Mouse (Mus musculus) embryonic facial prominence, embryonic 11.5 days (tissue): ENCODE measurements at regions not wholly inside any gene's neighbourhood (a gene's known extent, or its start where the extent isn't known, plus 50 kb on each side); places are given as distances from the start of the nearest gene placed in this dataset.

ENCODE experiments used
- ATAC-seq: fragments of 200-750 bp; cut with Nextera tagmentation; replicated peaks from 2 replicates; pipeline ENCODE4 v1.8.0; 2017; ENCODE audit warnings: low read depth; ENCODE audit not compliant: insufficient number of reproducible peaks, low FRiP score, low TSS enrichment
- DNase-seq: peaks from one replicate; pipeline ENCODE4 v3.0.0-alpha.2; 2015; ENCODE audit warnings: low spot score
- H3K27ac ChIP-seq: fragments of 300-500 bp; sonication (generic); replicated peaks from 2 replicates; pipeline ENCODE4 v1.5.1; 2014; ENCODE audit warnings: mild to moderate bottlenecking, low read depth, low read length, control low read depth
- H3K27me3 ChIP-seq: fragments of 300-500 bp; sonication (generic); 2 replicates; pipeline ENCODE4 v1.6.1; 2014; ENCODE audit warnings: mild to moderate bottlenecking, low read length, moderate library complexity, mixed read lengths; ENCODE audit not compliant: control insufficient read depth, insufficient read depth
- H3K36me3 ChIP-seq: fragments of 300-500 bp; sonication (generic); replicated peaks from 2 replicates; pipeline ENCODE4 v1.6.1; 2014; ENCODE audit warnings: low read depth, mild to moderate bottlenecking, low read length, moderate library complexity, mixed read lengths; ENCODE audit not compliant: control insufficient read depth, insufficient read depth
- H3K4me1 ChIP-seq: fragments of 300-500 bp; sonication (generic); 2 replicates; pipeline ENCODE4 v1.6.1; 2014; ENCODE audit warnings: low read length, mixed read lengths; ENCODE audit not compliant: control insufficient read depth, insufficient read depth
- H3K4me2 ChIP-seq: fragments of 300-500 bp; sonication (generic); 2 replicates; pipeline ENCODE4 v1.6.1; 2014; ENCODE audit warnings: low read depth, mild to moderate bottlenecking, control low read depth, low read length, moderate library complexity
- H3K4me3 ChIP-seq: fragments of 300-500 bp; sonication (generic); 2 replicates; pipeline ENCODE4 v1.5.1; 2014; ENCODE audit warnings: low read depth, low read length, control low read depth
- H3K9ac ChIP-seq: fragments of 300-500 bp; sonication (generic); replicated peaks from 2 replicates; pipeline ENCODE4 v1.6.1; 2014; ENCODE audit warnings: mild to moderate bottlenecking, control low read depth, low read length
- H3K9me3 ChIP-seq: fragments of 300-500 bp; sonication (generic); replicated peaks from 2 replicates; pipeline ENCODE4 v1.6.1; 2016; ENCODE audit warnings: mild to moderate bottlenecking, low read length, inconsistent platforms, mixed read lengths; ENCODE audit not compliant: control insufficient read depth
- WGBS: fragments of 180-500 bp; shearing (Covaris S2); extraction: QIAGEN DNeasy Blood & Tissue Kit; methylation state at CpG from one replicate; pipeline ENCODE4 v1.1.7; 2014; 5-methylcytosine and 5-hydroxymethylcytosine counted together

- no peak overlapping the region for H3K4me2 ChIP-seq
Observed at GRCm38 (mm10) chr6:98693411-98693810, 350.9 kb upstream of the Gm765 start.

GRCm38 (mm10) chr6:98690133-98690532 is 347.6 kb upstream of the Gm765 start:
- 34% methylated on average over 9 of the region's 9 CpGs for WGBS
- no peak overlapping the region for H3K9ac ChIP-seq
- no peaks in the 10 kb centered on the region for H3K9me3 ChIP-seq
- H3K36me3 ChIP-seq: no peaks in the 10 kb centered on the region
- no peak overlapping the region for H3K4me3 ChIP-seq
- H3K27ac ChIP-seq: no peak overlapping the region
- no peak for ATAC-seq
- H3K4me1 ChIP-seq: no peaks in the 10 kb centered on the region
- no peaks in the 10 kb centered on the region for H3K27me3 ChIP-seq
- no peak for DNase-seq
- H3K4me2 ChIP-seq: no peak overlapping the region

More at GRCm38 (mm10) chr6:98693411-98693810, 350.9 kb upstream of the Gm765 start:
- Histone ChIP-seq H3K27ac (no peak overlapping the region), H3K4me1 (no peaks in the 10 kb centered on the region), H3K9ac (no peak overlapping the region), H3K4me3 (no peak overlapping the region), H3K9me3 (no peaks in the 10 kb centered on the region), H3K36me3 (no peaks in the 10 kb centered on the region), H3K27me3 (no peaks in the 10 kb centered on the region)
- DNase-seq (peak; percentile 78), ATAC-seq (no peak; the same call in 1 of the 2 replicates)
- 31% methylated on average over 8 of the region's 8 CpGs for WGBS

- DNase-seq (no peak), ATAC-seq (no peak)
- Histone ChIP-seq H3K4me1 (no peaks in the 10 kb centered on the region), H3K4me2 (no peak overlapping the region), H3K27ac (no peak overlapping the region), H3K4me3 (no peak overlapping the region), H3K36me3 (no peaks in the 10 kb centered on the region), H3K27me3 (no peaks in the 10 kb centered on the region), H3K9me3 (no peaks in the 10 kb centered on the region), H3K9ac (no peak overlapping the region)
- 90% methylated on average over 3 of the region's 3 CpGs for WGBS
Observed at GRCm38 (mm10) chr6:98689395-98689794, 346.8 kb upstream of the Gm765 start.

DNA sequence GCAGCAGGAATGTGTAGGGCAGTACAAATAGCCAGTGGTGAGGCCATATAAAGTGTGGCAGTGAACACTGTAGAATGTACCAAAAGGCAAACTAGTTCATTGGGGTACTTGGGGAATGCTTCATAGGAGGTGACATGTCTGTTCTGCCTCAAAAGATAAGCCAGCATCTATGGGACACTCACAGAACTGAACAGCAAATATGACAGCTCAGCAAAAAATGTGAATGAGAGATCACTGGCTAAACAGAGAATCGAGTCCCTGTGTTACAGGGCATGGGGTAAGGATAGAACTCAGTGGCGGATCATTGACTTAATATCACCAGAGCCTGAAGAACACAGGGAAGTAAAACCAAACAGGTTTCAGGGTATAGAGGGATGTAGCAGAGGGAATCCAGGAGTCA is 346.1 kb upstream of the Gm765 start:
- H3K27ac ChIP-seq: no peak overlapping the region
- DNase-seq (no peak), ATAC-seq (no peak)
- H3K36me3 ChIP-seq: no peaks in the 10 kb centered on the region
- H3K9ac ChIP-seq: no peak overlapping the region
- 91% methylated on average over 2 of the region's 2 CpGs for WGBS
- no peak overlapping the region for H3K4me3 ChIP-seq
- no peaks in the 10 kb centered on the region for H3K4me1 ChIP-seq
- H3K27me3 ChIP-seq: no peaks in the 10 kb centered on the region
- H3K9me3 ChIP-seq: no peaks in the 10 kb centered on the region
- no peak overlapping the region for H3K4me2 ChIP-seq

DNA sequence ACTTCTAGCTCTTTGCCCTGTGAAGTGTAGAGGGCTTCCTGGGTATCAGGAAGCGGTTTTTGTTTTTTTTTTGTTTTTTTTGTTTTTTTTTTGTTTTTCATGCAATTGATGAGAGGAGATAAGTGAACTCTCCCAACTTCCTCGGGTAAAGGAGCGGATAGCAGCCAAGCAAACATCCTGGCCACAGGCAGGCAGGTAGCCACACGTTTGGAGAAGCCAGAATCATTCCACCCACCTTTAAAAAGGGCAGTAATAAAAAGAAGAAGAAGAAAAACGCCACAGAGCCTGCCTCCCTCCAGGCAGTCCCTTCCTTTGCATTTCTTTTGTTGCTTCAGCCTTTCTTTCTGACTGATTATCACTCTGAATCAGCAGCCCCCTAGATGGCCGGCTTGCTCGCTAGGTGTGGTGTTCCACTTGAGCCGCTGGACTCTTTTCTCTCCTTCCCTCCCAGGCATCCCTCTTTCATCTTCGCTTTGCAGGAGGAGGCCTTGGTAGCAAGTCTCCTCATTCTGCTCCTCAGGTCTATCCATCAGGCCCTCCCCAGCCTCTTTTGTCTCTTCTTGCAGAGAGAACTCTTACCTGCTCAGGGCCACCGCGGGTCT is 323.9 kb upstream of the Gm765 start:
- H3K27ac ChIP-seq: no peak overlapping the region
- DNase-seq (no peak), ATAC-seq (no peak)
- H3K4me1 ChIP-seq: no peaks in the 10 kb centered on the region
- H3K4me3 ChIP-seq: no peak overlapping the region
- H3K9ac ChIP-seq: peak overlapping the region; percentile 22; the same call in 1 of the 2 replicates
- no peaks in the 10 kb centered on the region for H3K36me3 ChIP-seq
- 13% methylated on average over 11 of the region's 11 CpGs for WGBS
- H3K4me2 ChIP-seq: no peak overlapping the region
- H3K27me3 ChIP-seq: no peaks in the 10 kb centered on the region
- no peaks in the 10 kb centered on the region for H3K9me3 ChIP-seq

- ATAC-seq (no peak), DNase-seq (no peak)
- H3K27me3 ChIP-seq: no peaks in the 10 kb centered on the region
- H3K4me1 ChIP-seq: no peaks in the 10 kb centered on the region
- H3K27ac ChIP-seq: no peak overlapping the region
- H3K36me3 ChIP-seq: no peaks in the 10 kb centered on the region
- H3K9me3 ChIP-seq: no peaks in the 10 kb centered on the region
- no peak overlapping the region for H3K4me3 ChIP-seq
- H3K4me2 ChIP-seq: no peak overlapping the region
- no peak overlapping the region for H3K9ac ChIP-seq
- WGBS: 86% methylated on average over 3 of the region's 3 CpGs
Observed at GRCm38 (mm10) chr6:98651827-98652226, 309.3 kb upstream of the Gm765 start.

GRCm38 (mm10) chr6:98651315-98651714 is 308.8 kb upstream of the Gm765 start:
- ATAC-seq (no peak), DNase-seq (no peak)
- H3K36me3 ChIP-seq: no peaks in the 10 kb centered on the region
- H3K27ac ChIP-seq: no peak overlapping the region
- H3K4me1 ChIP-seq: no peaks in the 10 kb centered on the region
- H3K4me3 ChIP-seq: no peak overlapping the region
- H3K9ac ChIP-seq: no peak overlapping the region
- no peak overlapping the region for H3K4me2 ChIP-seq
- no peaks in the 10 kb centered on the region for H3K27me3 ChIP-seq
- no peaks in the 10 kb centered on the region for H3K9me3 ChIP-seq

- no peak for DNase-seq
- Histone ChIP-seq H3K36me3 (no peaks in the 10 kb centered on the region), H3K27me3 (no peaks in the 10 kb centered on the region), H3K4me1 (no peaks in the 10 kb centered on the region), H3K27ac (no peak overlapping the region), H3K9ac (no peak overlapping the region), H3K9me3 (no peaks in the 10 kb centered on the region), H3K4me3 (no peak overlapping the region), H3K4me2 (no peak overlapping the region)
- ATAC-seq: no peak
- WGBS: 92% methylated on average over 5 of the region's 5 CpGs
Observed at GRCm38 (mm10) chr6:98640316-98640715, 297.8 kb upstream of the Gm765 start.
